Mouse (Mus musculus) forebrain, postnatal 0 days (tissue): ENCODE results near the gene Tanc1. TPM values are rescaled to one million over a fixed set of nuclear protein-coding genes. Genes with fewer than 3 reads are reported as not detected.

Experiments used
- ATAC-seq: fragments of 200-750 bp; cut with Nextera tagmentation; 2 replicates; pipeline ENCODE4 v1.8.0; 2017; ENCODE audit warnings: mild to moderate bottlenecking, moderate library complexity
- DNase-seq: peaks from one replicate; pipeline ENCODE4 v3.0.0-alpha.2; 2015
- H3K27ac ChIP-seq: fragments of 300-500 bp; sonication (generic); 2 replicates; pipeline ENCODE4 v1.5.1; 2014; ENCODE audit warnings: low read depth, mild to moderate bottlenecking, antibody characterized with exemption, low read length, moderate library complexity, mixed read lengths
- H3K27me3 ChIP-seq: fragments of 300-500 bp; sonication (generic); 2 replicates; pipeline ENCODE4 v1.6.1; 2014; ENCODE audit warnings: mild to moderate bottlenecking, low read length, mixed read lengths; ENCODE audit not compliant: insufficient read depth
- H3K36me3 ChIP-seq: fragments of 300-500 bp; sonication (generic); 2 replicates; pipeline ENCODE4 v1.6.1; 2014; ENCODE audit warnings: mild to moderate bottlenecking, moderate library complexity; ENCODE audit not compliant: insufficient read depth
- H3K4me1 ChIP-seq: fragments of 300-500 bp; sonication (generic); 2 replicates; pipeline ENCODE4 v1.6.1; 2014; ENCODE audit warnings: antibody characterized with exemption; ENCODE audit not compliant: insufficient read depth
- H3K4me2 ChIP-seq: fragments of 300-500 bp; sonication (generic); 2 replicates; pipeline ENCODE4 v1.6.1; 2014; ENCODE audit warnings: low read depth, mild to moderate bottlenecking, moderate library complexity
- H3K4me3 ChIP-seq: fragments of 300-500 bp; sonication (generic); 2 replicates; pipeline ENCODE4 v1.5.1; 2014; ENCODE audit warnings: low read depth, low read length, mixed read lengths
- H3K9ac ChIP-seq: fragments of 300-500 bp; sonication (generic); 2 replicates; pipeline ENCODE4 v1.6.1; 2014; ENCODE audit warnings: mild to moderate bottlenecking
- H3K9me3 ChIP-seq: fragments of 300-500 bp; sonication (generic); 2 replicates; pipeline ENCODE4 v1.6.1; 2016; ENCODE audit warnings: low read length
- CTCF ChIP-seq: sonication (generic); IDR thresholded peaks from 2 replicates; pipeline ENCODE4 v1.5.1; 2016; ENCODE audit warnings: antibody characterized with exemption, control low read depth, low read depth
- WGBS: fragments of 180-500 bp; shearing (Covaris S2); extraction: QIAGEN DNeasy Blood & Tissue Kit; methylation state at CpG from one replicate; pipeline ENCODE4 v1.1.7; 2014; 5-methylcytosine and 5-hydroxymethylcytosine counted together
- polyA plus RNA-seq: library from polyadenylated mRNA; unstranded; fragments of >200 nt; fragmentation: Nextera tagmentation; extraction: Ambion mirVana; gene quantifications from 2 replicates; pipeline ENCODE4 v1.2.1, GENCODE M21; 2015
- total RNA-seq: library from RNA; depleted of rRNA; stranded (reverse); fragments of >200 nt; gene quantifications from 2 replicates; pipeline ENCODE4 v1.2.3, GENCODE M21; 2014

The Tanc1 gene
- total and polyA plus RNA-seq, 2 experiments from 2014 or later, result 2.9 to 5.0 TPM

DNA sequence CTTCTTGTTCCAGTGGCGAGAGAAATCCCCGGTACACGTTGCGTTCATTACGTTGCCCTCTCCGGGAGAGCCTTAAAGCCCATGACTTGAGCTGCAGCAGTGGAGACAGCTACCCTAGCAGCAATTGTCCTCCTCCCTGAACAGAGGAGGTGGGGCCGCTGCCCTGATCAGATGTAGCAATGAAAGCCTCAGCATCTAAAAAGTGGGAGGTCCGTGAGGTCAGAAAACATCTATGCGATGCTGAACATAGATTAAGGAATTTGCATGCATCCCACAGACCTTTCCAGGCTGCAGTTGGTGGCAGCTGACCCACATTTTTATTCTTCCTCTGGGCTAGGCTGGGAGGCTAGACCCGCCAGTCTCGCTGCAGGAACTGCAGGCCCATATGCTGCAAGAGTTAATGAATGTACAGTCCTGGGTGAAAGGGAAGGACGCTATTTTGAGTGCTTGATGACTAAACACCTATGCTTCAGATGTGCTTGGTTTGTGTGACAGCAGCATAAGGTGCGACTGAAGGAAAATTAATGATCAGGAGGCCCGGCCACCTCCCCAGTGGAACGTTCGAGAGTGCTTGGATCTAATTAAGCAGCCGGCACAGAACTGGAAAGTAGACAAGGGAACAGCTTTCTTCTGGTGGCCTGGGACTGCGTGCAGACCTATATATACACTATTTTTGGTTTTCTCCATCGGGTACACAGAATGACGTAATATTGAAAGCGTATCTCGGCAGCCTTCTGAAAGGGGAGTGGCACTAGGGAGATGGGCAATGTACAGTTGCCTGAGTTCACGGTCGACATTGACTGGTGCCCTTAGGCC is 107.0 kb downstream of the Tanc1 start:
- no peak for TF ChIP-seq CTCF
- Histone ChIP-seq H3K9ac (no peak overlapping the region), H3K4me2 (no peak overlapping the region), H3K27ac (no peak overlapping the region), H3K9me3 (no peaks in the 10 kb centered on the region), H3K36me3 (no peaks in the 10 kb centered on the region), H3K27me3 (no peaks in the 10 kb centered on the region), H3K4me1 (no peaks in the 10 kb centered on the region; the same call in 1 of the 2 replicates), H3K4me3 (no peak overlapping the region)
- 49% methylated on average over 24 of the region's 24 CpGs for WGBS
- DNase-seq (no peak), ATAC-seq (no peak)

DNA sequence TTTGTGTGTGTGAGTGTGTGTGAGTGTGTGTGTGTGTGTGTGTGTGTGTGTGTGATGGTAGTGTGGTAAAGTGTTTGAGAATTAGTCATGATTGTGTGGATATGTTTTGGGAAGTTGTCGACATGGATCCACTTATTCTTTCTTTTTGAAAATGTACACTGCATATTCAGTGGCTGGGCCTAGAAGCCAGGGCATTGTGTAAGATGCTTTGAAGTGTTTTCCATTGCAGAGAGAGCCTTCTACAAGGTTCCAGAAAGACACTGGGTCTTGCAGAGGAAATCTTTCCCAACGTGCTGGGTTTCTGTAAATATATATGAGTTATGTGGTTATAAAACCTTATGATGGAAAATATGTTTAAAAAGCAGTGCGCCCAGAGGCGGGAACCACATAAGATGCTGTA is 108.0 kb downstream of the Tanc1 start:
- H3K9ac ChIP-seq, result no peak overlapping the region
- no peak for TF ChIP-seq CTCF
- ATAC-seq (no peak), DNase-seq (no peak)
- H3K4me2 ChIP-seq, result no peak overlapping the region
- H3K4me3 ChIP-seq, result no peak overlapping the region
- WGBS, result 69% methylated on average over 4 of the region's 4 CpGs
- no peaks in the 10 kb centered on the region for H3K36me3 ChIP-seq
- H3K27me3 ChIP-seq, result no peaks in the 10 kb centered on the region
- H3K9me3 ChIP-seq, result no peaks in the 10 kb centered on the region
- H3K4me1 ChIP-seq, result no peaks in the 10 kb centered on the region; the same call in 1 of the 2 replicates
- H3K27ac ChIP-seq, result no peak overlapping the region

DNA sequence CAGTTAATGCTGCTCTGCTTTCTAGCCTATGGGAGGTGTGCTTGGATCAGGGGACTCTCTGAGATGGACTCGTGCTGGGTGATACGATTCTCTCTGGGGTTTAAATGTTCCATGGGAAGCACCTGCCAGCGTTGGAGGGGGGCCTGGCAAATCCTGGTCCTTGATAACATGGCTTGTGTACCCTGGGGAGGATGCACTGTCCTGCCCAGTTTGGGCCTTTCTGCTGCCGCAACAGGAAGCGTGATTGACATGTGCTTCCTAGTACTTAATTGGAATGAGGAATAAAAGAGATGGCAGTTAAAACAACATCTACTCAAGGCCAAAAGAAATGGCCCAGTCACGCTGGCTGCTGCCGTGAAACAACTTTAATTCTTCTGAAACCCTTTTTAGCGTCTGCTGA is 109.3 kb downstream of the Tanc1 start:
- TF ChIP-seq CTCF, result no peak
- H3K9ac ChIP-seq, result no peak overlapping the region
- no peaks in the 10 kb centered on the region for H3K36me3 ChIP-seq
- H3K4me2 ChIP-seq, result no peak overlapping the region
- no peak for DNase-seq
- no peak overlapping the region for H3K27ac ChIP-seq
- no peaks in the 10 kb centered on the region; the same call in 1 of the 2 replicates for H3K4me1 ChIP-seq
- H3K27me3 ChIP-seq, result no peaks in the 10 kb centered on the region
- WGBS, result 19% methylated on average over 8 of the region's 8 CpGs
- no peak for ATAC-seq
- H3K9me3 ChIP-seq, result no peaks in the 10 kb centered on the region
- H3K4me3 ChIP-seq, result no peak overlapping the region

DNA sequence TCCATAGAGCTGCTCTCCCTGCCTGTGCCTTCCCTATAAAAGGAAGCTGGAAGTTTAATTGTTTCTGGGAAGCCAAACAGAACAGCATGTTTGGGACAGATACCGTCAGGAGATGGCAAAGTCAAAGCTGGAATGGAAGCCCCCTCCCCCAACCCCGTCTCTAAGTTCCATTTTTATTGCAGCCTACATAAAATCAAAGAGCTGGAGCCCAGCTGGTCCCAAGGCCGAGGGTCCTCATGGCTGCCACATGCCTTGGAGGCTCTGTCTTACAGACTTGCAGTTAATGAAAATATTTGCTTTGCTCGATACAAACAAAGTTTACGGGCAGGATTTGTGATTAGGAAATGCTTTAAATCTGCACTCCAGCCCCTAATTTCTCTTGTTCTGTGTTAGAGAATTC is 109.9 kb downstream of the Tanc1 start:
- ATAC-seq, result 0 out of 2 replicates have a peak, but pooled peaks have one; percentile 18
- DNase-seq, result no peak
- no peak overlapping the region for H3K27ac ChIP-seq
- H3K27me3 ChIP-seq, result no peaks in the 10 kb centered on the region
- no peak overlapping the region for H3K4me2 ChIP-seq
- H3K4me3 ChIP-seq, result no peak overlapping the region
- no peaks in the 10 kb centered on the region for H3K36me3 ChIP-seq
- no peak overlapping the region for H3K9ac ChIP-seq
- TF ChIP-seq CTCF, result no peak
- WGBS, result 51% methylated on average over 5 of the region's 5 CpGs
- H3K9me3 ChIP-seq, result no peaks in the 10 kb centered on the region
- no peaks in the 10 kb centered on the region; the same call in 1 of the 2 replicates for H3K4me1 ChIP-seq

DNA sequence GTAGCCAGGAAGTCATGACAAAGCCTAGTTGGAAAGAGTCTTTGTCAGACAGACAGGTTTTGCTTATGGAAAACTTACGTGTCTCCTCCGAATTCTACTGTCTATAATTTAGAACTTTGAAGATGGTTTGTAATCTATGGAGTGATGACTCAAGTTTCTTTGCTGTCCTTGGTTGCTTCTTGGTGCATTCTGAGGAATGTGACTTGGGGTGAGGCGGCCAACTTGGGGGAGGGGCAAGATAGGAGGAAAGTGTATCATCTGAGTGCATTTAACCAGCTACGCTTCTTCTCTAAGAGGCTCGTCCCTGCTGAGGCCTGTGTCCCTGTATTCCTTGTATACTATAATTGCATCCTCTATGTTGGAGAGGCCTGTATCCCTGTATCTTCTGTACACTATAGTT is 111.5 kb downstream of the Tanc1 start:
- 93% methylated on average over 5 of the region's 5 CpGs for WGBS

DNA sequence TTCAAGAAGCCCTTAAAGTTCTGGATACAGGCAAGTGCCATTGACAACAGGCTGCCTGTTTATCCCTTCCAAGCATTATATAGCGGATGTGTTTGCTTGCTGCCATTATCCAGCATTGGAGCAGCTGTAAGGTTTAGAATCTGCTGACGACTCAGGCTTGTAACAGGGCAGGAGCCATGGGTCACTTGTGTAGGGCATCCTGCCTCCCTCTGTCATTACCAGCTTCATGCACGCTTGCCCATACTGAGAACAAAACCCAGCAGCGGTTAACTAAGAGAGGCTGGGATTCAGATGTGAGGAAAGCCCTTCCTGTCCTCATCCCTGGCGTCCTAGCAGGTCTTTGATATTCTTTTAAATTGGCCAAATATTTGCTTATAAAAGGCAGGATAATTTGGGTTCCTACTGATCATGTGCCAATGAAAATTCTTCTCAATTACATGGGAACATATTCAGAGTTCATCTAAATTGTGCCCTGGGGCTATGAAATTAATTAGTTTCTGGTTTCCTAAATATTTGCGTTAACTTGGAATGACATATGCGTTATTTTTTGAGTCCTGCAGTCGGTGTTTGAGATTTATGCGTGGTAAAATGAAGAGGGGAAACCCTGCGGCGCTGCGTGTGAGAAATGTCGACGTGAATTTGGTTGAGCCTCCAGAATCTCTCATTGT is 113.8 kb downstream of the Tanc1 start:
- WGBS, result 55% methylated on average over 14 of the region's 14 CpGs

More for the DNA sequence above, 111.5 kb downstream of the Tanc1 start:
- Histone ChIP-seq H3K27me3 (no peaks in the 10 kb centered on the region), H3K36me3 (no peaks in the 10 kb centered on the region), H3K4me3 (no peak overlapping the region), H3K4me2 (no peak overlapping the region), H3K9me3 (no peaks in the 10 kb centered on the region), H3K9ac (no peak overlapping the region), H3K4me1 (no peaks in the 10 kb centered on the region; the same call in 1 of the 2 replicates), H3K27ac (no peak overlapping the region)
- ATAC-seq, result no peak
- TF ChIP-seq CTCF, result no peak
- DNase-seq, result no peak

DNA sequence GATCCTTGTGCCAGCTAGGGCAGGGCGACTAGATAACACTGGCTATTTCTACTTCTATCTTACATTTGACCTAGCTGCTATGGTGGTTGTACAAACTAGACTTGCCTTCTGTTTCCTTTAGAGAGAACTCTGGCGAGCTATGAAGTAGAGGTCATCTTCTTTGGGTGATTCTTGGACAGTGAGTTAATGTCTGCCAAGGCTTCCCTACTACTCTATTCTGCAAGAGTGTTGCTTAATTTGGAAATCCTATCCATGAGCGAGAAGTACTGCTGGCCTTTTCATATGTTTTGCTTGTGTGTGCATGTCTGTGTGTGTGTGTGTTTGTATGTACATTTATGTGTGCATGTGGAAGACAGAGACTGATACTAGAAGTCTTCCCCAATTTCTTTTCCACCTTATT is 120.0 kb downstream of the Tanc1 start:
- no peak for DNase-seq
- TF ChIP-seq CTCF, result no peak
- Histone ChIP-seq H3K27ac (no peak overlapping the region), H3K27me3 (no peaks in the 10 kb centered on the region), H3K4me3 (no peak overlapping the region), H3K36me3 (no peaks in the 10 kb centered on the region), H3K4me2 (no peak overlapping the region), H3K9ac (no peak overlapping the region), H3K4me1 (peaks cover 6% of the 10 kb centered on the region; the same call in 1 of the 2 replicates), H3K9me3 (no peaks in the 10 kb centered on the region)
- WGBS, result 100% methylated on average over 3 of the region's 3 CpGs
- ATAC-seq, result no peak

More for the DNA sequence above, 113.8 kb downstream of the Tanc1 start:
- H3K4me2 ChIP-seq, result no peak overlapping the region
- H3K9me3 ChIP-seq, result no peaks in the 10 kb centered on the region
- no peak overlapping the region for H3K4me3 ChIP-seq
- H3K27ac ChIP-seq, result no peak overlapping the region
- TF ChIP-seq CTCF, result no peak
- no peaks in the 10 kb centered on the region for H3K27me3 ChIP-seq
- ATAC-seq, result no peak
- no peak for DNase-seq
- no peaks in the 10 kb centered on the region; the same call in 1 of the 2 replicates for H3K4me1 ChIP-seq
- H3K36me3 ChIP-seq, result no peaks in the 10 kb centered on the region
- no peak overlapping the region for H3K9ac ChIP-seq
